Mouse (Mus musculus) left cerebral cortex, adult 8-10 months (tissue): ENCODE measurements around the gene Klrb1. TPM values are rescaled to one million over a fixed set of nuclear protein-coding genes. Genes with fewer than 3 reads are reported as not detected.

Experiments
- DNase-seq, 2 experiments: peaks; one replicate each; pipeline ENCODE4 v3.0.0; 2022; ENCODE audit warnings: low spot score in 2 of 2
- total RNA-seq, 4 experiments: library from RNA; stranded (reverse); gene quantifications; 2 replicates each; pipeline ENCODE4 v1.2.4; 2022

The Klrb1 gene
- total RNA-seq, 4 experiments from 2014 or later = not detected

DNA sequence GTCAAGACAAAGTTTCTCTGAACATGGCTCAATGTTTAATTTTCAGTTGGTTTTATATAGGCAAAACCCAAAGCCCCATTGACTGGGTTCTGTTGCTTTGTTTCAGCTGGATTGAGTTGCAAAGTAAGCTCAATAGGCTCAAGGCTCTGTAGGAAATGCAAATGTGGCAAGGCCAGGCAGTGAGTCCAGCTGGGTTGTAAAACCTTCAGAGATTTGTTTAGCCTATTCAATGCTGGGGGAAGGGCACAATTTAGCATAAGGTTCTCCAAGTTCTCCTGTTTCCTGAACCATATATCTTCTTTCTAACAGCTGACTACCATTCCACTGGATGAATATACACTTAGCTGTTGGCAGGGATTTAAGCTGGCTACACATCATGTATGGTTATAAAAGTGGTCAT is 12.0 kb upstream of the Klrb1 start:
- no peak for DNase-seq

DNA sequence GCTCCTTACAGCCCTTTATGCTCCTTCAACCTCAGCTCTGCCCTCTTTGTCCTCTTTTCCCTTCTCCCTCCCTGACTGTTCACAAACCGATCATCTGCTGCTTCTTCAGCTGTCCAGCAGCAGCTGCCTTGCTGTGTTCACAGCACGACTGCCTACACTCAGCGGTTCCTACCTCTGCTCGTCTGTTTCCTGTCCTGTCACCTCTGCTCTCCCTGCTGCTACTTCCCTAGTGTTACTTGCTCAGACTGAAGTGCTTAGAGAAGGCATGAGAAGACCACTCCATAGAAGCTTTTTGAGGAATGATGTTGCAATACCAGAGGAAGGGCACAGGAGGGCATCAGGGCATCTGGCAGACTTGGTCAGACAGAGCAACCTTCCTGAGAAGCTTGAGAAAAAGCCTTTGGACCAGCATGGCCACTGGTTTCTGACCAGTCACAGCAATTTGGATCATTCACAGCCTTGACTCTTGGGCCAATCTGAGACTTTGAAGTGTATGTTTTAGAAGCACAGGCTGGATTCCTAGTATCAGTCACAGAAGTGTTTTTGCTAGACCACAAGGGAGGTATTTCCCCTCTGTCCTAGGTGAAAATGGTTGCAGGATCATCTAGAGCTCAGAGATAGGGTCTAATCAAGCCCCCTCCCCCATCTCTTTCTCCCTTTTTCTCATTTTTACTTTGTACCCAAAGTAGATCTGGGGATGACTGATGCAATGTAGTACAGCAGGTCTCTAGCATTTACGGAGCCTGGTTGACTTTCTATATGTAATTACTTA is 11.2 kb upstream of the Klrb1 start:
- no peak for DNase-seq

DNA sequence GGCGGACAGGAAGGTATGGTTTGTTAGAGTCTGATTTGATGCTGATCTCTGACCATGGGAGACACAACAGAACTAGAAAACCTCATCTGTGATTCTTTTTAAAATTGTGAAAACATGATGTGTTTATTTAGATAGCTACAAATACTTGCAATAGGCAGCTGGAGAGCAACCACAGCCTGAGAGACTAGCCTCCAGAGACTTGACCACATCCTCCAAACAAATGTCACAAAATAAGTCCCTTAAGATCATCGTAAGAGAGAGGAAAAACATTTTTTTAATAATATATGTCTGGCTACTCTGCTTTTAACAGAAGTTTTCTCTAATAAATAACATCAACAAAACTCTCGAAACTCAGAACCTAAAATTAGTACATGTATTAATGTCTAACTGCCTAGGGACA is 9.2 kb upstream of the Klrb1 start:
- DNase-seq = no peak

DNA sequence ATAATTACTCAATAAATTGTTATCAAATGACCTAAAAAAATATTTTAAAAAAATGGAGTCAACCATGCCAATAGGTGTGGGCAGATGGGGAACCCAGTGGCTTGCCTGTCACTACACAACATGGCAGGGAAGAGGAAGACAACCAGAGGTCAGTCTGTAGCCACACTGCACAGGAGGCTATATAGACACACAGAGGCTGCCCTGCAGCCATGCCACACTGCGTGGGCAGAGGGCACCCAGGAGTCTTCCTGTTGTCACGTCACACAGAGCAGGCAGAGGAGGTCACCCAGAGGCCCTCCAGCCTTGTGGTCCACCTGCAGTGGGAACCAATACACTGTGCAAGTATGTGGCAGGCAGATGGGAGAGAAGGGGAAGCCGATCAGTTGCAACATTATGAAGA is 21.2 kb downstream of the Klrb1 start:
- DNase-seq = no peak

DNA sequence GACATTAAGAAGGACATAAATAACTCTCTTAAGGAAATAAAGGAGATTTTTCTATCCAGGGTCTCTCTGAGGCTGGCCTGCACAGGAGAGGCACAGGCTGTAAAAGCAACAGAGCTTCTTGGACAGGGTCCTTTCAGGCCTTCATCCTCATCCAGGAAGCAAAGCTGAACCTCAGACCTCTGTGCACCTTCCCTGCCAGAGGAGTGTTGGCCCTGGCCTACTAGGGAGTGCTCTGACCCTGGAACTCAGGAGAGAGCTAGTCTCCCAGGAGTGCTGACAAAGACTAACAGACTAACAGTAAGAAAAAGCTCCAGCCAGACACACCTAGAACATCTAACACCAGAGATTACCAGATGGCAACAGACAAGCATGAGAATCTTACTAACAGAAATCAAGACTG is 43.3 kb downstream of the Klrb1 start:
- DNase-seq = no peak

DNA sequence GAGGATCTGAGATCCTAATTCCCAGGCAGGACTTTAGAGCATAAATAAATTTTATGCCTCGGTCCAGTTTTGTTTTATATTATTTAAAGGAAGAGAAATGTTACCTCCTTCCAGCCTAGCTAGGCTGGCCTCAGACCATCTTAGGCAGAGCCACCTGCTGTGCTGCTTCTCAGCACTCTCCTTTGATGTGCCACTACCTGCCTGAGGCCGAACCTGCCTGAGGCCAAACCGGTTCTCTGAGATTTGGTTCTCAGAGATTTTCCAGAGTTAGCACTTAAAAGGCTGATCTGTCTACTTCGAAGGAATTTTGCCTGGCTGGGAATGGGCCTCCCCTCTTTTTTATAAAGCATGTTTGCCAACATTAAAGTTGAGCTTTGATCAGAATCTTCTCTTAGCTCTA is 52.9 kb downstream of the Klrb1 start:
- no peak for DNase-seq

DNA sequence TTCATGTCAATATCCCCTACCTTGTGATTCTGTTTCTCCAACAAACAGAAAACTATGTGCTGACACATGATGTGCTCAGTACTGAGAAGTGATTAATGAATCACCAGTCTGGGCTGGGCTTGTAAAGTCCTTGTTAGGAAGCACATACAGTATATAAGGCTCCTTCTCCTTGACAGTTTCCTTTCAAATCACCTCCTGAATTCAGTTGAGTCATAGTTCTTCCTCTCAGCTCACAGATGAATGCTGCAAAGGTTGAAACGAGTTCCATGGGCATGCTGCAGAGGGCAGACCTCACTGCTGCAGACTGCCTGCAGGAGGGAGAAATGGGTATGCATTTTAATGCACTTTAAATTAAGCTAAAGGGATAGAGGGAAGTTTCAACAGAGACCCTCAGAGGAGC is 60.7 kb downstream of the Klrb1 start, which contains the start of gene Clec2h:
Gene Clec2h (plus strand): TSS at position 180 of the 400 bp plus-strand sequence.
- no peak for DNase-seq

DNA sequence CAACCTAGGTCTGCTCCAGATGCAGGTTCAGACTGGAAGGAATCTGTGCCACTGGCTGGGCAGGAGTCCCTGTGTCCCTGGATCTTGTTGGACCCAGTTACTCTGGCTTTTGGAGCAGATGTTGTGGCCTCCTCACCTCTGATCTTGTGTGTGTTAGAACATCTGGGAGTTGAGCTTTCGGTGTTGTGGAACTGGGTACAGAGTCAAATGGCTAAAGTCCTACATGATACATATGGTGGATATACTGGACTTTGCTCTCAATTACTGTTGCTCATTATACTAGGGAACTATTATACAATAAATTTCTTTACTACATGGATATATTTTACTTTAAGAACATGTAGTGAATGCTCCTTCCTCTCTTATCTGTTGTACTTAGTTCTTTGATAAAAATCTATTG is 61.6 kb downstream of the Klrb1 start:
- DNase-seq = no peak

Other genes starting within 250 kb of the Klrb1 start
- gene Pzp, start 196.3 kb downstream of the Klrb1 start, total RNA-seq = not detected
- gene A2ml1, start 141.5 kb downstream of the Klrb1 start, total RNA-seq = 10 to 100 TPM in 2 of 4 experiments, 1 to 10 TPM in 2; 6.2 to 13.6 (median 9.9) TPM
- not detected for gene Klrb1a, start 99.5 kb downstream of the Klrb1 start, total RNA-seq
- not detected for gene Clec2h, start 60.7 kb downstream of the Klrb1 start, total RNA-seq
- under 1 TPM in 1 of 4 experiments, not detected in 3; 0.25 TPM for gene Klrb1c, start 66.2 kb upstream of the Klrb1 start, total RNA-seq
- gene Gm44511, start 103.3 kb upstream of the Klrb1 start, total RNA-seq = under 1 TPM in 1 of 4 experiments, not detected in 3; 0.82 TPM
- gene Klrb1b, start 103.3 kb upstream of the Klrb1 start, total RNA-seq = under 1 TPM in 2 of 4 experiments, not detected in 2; 0.46 to 0.70 TPM
- gene Clec2i, start 164.5 kb upstream of the Klrb1 start, total RNA-seq = under 1 TPM in 1 of 4 experiments, not detected in 3; 0.17 TPM
- 1 to 10 TPM in 3 of 4 experiments, under 1 TPM in 1; 0.84 to 1.7 (median 1.4) TPM for gene BC035044, start 168.1 kb upstream of the Klrb1 start, total RNA-seq
- gene Clec2g, start 211.3 kb upstream of the Klrb1 start, total RNA-seq = 1 to 10 TPM in 1 of 4 experiments, under 1 TPM in 2, not detected in 1; 0.53 to 1.2 (median 0.60) TPM